Mouse (Mus musculus) retina, postnatal 7 days (tissue): ENCODE measurements around the gene Gsn.

ENCODE experiments used
- DNase-seq: peaks from one replicate; pipeline ENCODE4 v3.0.0-alpha.2; 2012; ENCODE audit warnings: low read depth, low spot score

Gsn gene

DNA sequence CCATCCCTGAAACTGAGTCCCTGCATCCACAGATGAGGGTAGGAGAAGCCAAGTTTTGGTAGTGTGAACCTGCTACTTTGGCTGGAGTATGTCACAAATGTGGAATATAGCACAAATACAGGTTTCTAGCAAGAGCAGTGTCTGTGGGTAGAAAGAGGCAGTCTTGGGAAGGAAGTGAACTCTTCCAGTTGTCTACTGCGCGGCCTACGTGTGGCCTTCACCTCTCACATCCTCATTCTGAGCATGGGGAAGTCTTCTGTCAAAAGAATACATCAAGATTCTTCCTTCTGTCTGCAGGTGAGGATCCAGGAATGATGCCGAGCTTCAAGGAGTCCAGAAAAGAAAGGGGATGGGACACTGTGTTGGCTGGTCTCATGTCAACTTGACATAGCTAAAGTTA lies 2.4 kb upstream of the Gsn start:
- no peak for DNase-seq

DNA sequence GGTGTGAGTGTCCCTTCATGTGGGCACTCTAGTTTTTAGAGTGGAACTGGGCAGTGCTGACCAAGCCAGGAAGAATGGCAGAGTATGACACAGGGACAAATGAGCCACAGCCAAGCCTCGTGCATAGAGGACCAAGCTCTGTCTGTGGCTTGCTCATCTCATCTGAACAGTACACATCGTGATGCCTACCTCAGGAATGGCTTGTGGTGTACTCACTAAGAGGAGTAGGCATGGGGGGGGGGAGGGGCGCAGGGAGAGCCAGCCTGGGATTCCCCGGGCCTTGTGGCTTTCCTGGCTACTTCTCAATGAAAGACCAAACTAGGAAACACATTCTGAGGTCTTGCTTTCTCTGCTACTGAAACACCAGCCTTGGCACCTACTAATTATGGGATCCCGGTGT lies 1.2 kb upstream of the Gsn start:
- DNase-seq, result no peak

DNA sequence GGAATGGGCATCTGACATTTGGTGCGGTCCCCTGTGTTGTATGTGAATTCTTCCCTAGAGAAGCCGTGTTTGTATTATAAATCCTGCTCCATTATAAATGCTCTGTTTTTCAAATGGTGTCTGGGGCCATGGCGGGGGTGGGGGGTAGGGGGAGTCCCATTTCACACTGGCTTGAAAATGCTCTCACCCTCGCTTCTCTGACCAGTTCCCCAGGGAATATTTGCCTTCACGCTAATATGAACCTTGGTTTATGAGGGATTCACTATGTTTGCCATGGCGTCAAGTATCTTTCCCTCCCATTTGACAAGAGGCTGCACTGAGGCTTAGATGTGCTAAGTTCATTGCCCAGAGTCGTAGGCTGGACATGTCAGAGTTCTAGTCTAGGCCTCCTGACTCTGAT lies 718 bp upstream of the Gsn start:
- DNase-seq, result no peak

DNA sequence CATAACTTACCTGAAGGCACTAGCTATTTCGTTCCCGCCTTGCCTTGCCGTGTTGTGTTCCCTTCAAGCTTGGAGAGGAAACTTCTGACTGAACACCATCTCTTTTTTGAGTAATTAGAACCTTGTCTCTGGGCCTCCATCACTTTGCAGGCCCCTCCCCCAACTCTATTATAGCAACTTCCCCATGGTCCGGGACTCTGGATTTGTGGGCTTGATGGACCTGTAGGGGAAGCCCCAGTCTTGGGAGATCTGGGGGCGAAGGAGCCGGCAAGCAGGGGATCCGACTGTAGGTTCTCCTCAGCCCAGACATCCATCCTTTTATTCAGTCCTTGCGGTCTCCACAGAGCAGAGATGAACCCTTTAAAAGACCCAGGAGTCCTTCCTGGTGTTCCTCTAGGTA lies 752 bp downstream of the Gsn start:
- DNase-seq, result no peak

DNA sequence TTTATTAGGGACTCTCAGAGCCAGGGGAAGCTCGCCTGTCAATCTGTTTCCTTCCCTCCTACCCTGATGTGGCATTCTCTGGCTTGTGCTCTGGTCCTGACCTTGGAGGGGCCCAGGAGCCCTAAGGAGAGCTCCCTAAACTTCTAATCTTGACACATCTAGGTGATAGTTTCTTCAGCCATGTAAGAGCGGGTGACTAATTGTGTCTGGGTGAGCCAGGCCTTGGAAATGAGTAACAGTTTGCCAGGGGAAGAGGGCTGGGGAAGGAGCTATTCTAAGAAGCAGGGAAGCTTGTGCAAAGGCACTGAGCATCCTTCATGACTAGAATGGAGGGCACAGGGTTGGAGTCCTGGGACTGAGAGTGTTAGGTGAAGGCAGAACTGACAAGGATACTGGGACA lies 1.7 kb downstream of the Gsn start:
- DNase-seq, result no peak

DNA sequence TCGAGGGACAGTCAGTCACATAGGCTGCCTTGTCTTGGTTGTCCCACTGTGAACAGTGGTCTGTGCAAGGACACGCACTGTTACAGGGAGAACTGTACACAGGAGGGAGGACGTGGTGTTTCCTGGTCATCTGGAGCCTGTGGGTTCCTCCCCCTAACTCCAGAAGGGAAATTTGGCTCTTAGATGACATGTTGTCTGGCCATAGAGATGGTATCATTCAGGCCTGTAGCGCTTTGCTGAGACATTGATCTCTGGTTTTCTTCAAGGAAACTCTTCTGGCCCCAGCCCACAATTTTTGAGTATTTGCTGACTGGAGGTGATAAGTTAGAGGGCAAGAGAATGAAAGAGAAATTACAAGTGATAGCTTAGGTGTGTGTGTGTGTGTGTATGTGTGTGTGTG lies 2.4 kb downstream of the Gsn start:
- DNase-seq, result no peak

DNA sequence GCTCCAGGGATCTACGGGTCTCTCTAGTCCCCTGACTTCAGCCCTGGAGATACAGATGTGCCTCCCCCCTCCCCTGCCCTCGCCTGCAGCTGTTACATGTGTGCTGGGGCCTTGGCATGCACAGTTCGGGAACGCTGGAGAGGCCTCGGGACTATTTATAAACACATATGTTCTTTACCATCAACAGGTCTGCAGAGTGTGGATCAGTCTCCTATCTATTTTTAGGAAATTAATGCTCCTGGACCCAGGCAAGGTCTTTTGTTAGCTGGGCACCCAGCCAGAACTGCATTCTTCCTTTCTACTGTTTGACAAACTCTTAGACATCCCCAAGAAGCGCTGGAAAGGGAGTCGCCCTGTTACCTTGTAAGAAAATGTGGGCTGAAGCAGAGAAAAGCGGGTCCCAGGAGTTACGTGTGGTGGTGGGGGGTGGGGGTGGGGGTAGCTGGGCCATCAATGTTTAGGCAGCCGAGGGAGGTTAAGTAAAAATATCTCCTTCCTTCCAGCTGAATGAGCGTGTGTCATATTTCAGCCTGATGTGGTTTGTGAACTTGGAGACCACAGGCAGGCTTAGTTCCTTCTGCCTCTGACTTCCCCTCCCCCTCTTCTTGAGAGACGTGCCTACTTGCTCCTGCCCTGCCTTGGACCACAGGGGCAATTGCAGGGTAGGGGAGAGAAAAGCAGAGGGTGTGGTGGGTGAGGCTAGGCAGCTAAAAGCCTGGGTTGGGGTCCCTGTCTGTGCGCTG lies 3.3 kb downstream of the Gsn start:
- no peak for DNase-seq

DNA sequence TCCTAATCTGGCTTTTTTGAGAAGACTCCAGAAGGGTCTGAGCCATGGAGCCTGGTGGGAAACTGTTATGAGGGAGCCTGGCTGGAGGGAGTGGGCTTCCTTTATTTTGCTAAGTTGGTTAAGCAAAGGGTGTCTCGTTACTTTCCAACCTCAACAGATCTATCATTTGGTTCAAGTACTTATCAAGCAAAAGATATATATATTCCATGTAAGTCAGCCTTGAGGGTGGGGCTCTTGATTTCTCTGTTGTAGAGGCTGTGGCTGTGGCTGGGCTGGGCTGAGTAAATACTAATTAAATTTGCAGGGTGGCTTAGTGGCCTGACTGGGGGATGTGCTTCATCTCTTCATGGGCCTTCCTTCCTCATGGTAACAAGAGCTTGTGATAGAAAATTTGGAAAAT lies 4.1 kb downstream of the Gsn start:
- no peak for DNase-seq

DNA sequence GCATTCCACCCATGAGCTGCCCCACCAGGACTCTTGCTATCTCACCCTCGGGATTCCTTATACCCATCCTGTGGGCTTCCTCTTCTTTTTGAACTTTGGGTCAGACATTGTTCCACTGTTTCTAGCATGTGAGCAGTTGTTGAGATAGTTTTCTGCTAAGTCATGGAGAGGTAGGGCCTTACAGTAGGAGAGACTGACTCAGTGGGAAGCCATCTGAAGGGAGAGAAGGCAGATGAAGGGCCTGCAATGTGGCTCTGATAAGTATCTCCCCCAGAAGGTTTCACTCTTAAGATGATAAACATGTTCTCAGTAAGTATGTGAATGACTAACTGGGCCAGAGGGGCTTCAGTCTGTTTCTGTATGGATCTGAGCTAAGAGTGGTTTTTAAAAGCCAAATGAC lies 7.9 kb downstream of the Gsn start:
- DNase-seq, result no peak

DNA sequence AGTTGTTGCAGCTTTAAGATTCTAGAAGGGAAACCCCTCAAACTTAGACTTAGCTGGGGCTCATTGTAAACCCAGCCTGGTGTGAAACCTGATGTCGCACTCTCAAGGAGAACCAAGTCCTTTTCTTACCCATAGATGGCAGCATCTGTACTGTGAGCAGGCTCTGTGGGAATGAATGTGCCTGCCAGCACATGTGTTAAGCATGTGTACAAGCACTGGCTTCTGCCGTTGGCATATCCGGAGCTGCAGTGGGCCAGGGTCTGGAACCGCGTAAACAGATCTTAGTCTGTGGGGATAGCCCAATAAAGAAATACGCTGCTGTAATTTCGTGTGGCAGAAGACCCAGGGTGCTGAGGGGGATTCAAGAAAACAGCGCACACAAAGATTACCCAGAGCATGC lies 9.1 kb downstream of the Gsn start:
- no peak for DNase-seq

DNA sequence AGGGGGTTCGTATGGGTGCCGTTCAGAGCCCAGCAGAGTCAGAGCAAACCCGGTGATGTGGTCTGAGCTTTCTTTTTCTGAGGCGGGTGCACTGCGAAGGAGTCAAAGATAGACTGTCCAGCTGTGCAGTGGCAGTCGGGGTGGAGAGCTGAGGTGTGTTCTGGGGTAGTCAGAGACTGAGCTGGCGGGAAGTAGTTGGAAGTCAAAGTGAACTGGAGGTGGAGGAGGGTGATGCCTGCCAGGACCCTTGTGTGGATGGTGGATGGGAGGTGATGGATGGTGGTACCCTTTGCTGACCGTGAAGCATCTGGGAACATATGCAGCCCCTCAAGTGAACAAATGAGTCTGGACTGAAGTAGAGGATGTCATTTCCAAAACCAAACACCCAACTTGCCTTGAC lies 9.6 kb downstream of the Gsn start:
- no peak for DNase-seq

DNA sequence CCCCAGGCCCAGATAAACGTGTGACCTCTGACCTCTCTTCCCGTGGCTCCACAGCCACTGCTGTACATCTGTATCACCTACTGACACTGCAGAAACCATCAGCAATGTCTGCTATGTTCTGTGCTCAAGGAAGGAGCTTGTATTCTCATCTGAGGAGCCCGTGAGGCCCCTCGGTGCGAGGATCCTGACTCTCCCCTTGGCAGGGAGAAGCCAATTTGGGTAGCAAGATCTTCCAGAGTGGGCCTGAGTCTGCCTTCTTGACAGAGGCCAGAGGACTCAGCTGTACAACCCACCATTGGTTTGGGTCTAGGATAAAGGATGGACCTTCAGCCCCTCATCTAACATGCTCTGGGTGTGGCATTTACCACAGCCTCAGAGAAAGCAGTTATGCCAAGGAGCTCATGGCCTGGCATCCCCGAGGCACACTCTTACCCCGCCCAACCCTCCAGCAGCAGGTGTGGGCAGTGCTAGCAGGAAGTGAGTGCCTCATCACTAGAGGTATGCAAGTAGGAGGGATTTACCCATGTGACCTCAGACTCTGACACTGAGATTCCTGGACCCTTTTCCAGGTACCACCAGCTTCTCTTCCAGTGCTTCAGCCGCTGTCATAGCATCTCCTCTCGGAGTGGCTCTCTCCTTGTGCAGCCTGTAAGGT lies 10.2 kb downstream of the Gsn start:
- DNase-seq, result no peak

DNA sequence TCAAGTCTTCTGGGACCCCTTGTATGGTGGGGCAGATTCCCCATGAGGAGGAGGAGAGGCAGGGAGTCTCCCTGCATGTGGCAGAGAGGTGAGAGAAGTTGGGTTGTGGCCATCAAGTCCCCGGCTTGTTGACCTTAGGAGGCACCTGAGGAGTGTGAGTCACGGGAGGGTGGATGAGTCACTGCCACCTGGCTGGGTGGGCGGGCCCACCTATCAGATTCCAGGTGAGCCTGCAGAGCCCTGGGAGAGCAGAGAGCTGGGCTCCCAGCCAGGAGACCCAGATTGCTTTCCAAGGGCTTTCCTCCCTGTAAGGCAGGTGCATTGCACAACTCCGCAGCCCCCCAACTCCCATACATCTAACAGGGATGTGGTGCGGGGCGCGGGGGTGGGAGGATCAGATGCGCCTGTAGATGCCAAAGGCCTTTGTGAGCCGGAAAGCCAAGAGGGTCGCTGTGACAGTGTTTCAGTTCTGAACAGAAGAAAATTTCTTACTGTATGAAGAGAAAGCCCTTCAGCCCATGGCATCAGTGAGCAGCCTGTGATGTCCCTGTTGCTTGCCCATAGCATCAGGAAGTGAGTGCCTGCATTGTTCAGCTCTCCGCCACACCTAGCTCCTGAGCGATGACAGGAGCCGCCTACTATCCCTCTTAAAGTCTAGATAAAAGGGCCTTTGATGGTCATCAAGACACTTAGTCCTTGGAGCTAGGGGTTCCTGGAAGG lies 11.1 kb downstream of the Gsn start:
- no peak for DNase-seq

DNA sequence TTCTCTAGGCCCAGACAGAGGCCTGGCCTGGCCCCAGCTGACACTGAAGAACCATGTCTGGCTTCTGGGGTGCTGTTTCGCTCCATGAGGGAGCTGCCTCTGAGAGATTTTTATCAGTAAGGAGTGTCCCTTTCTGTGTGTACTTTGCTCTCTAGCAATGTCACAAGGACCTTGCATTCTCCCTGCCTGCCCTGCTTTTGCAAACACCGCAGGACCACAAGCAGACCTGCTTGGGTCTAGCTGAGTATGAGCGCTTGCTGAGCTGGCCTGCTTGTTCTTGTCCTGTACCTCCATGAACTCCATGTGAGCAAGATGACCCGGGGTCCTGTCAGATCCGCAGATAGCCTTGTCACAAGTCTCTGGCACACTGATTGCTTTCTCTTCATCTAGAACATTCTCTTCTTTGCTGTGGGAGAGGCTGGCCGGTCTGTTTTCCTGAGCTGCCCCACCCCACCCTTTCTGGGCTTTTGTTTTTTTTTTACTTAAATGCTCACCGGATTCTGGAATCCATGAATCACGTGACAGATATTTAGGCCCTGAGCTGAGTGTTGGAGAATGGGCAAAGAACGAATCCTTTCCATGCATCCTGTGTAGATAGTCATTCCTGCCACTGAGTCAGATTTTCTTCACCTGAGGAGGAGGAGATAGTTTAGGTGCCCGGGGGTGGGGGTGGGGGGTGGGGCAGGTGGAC lies 11.8 kb downstream of the Gsn start:
- no peak for DNase-seq

DNA sequence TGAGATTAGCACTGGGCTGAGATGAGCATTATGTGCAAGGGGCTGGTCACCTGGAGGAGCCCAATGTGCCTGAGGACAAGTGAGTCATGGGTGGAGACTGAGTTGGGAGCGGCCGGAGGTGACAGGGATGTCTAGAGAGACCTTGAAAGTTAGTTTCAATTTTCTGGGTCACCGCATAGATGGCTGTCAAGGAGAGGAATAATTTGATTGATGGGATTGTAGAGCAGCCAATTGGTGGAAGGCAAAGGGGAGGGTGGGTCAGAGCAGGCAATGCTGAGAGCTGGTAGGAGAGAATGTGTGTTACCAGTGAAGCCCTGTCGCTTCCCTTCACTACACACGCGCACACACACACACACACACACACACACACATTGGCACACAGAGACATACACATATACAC lies 13.0 kb downstream of the Gsn start:
- DNase-seq, result no peak

DNA sequence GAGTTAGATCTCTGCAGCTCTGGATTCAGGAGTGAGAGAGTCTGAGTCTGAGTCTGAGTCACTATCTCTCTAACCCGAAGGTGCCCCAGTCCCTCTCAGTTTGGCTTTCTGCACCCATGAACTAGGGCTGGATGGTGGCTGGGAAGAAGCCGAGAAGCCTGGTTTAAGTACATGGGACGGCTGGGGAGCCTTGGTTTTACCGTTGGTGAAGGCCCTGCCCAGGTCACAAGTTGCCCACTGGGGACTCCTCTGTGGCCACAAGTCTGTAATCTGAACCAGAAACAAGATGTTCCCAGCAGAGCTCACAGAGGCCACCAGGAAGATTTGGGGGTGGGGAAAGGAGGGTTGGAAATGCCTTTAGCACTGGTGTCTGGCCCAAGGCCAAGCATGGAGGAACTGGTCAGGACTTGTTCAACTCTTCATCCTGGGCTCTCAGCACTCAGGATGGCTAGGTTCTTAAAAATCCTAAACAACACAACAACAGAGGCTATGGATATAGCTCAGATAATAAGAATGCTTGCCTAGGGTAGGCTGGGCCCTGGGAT lies 13.6 kb downstream of the Gsn start:
- DNase-seq, result no peak

DNA sequence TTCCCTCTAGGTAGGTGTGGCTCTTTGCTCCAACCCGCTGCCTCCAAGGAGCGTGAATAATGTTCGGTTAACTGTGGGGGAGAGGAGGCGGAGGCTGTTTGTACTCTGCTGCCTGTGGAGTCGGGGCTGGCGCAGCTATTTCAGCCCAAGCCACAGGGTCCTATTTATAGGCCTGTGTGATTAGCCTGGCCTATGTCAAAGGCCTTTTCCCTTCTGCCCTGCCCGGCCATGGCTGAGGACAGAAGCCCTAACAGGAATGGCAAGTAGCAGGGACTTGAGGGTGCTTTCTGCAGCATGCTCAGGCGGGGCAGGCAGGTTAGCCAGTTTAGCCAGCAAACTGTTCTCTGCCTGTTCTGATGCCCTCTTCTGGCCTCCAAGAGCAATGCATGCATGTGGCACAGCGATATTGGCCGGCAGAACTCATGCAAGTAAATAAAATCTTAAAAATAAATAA lies 14.4 kb downstream of the Gsn start:
- no peak for DNase-seq

DNA sequence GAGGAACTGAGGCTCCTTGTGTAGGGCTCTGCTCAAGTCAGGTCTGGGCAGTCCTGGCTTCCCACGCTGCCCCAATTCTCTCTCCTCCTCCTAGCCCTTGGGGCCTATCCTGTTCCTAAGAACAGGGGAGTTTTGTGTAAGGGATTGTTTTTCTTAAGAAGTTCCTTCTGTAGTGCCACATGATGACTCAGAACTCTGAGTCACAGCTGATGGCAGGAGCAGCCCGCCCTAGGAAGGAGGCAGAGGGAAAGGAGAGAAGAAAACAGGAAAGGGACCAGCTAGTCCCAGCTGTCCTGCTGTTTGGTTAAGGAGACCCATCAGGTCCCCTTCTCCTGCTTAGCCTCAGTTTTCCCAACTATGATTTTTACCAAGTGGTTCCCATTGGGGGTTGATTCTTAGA lies 15.6 kb downstream of the Gsn start:
- DNase-seq, result no peak

DNA sequence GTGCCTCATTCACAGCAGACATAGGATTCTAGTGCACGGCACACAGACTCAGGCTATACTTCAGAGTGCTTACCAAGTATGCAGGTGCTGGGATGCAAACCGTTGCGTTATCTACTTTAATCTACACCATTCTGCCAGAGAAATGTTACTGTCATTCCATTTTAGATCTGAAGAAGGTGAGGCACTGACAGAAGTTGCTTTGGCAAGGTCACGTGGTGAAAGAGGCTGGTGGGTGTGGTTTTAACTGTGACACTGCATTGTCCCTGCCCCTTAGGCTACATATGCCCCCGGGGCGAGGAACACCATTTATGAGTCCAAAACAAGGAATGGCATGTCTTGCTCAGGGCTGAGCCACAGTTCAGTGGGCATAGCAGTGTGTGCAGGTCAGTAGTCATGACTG lies 16.7 kb downstream of the Gsn start:
- DNase-seq, result no peak

DNA sequence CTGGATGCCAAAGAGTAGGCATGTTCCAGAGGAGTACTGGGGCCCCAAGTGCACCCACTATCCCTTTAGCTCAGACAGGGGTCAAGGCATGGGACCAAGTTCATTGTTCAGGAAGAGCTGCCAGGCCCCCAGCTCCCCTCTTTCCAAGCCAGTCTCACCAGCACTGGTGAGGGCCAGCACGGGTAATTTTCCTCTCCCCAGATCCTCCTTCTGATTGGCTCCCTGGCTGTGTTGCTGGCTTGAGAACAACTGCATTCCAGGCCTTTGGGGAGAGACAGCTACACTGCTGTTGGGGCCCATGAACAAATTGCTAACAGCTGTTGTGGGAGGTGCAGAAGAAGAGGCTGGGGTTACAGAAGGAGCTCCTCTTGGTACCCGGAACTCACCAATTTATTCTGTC lies 17.4 kb downstream of the Gsn start:
- no peak for DNase-seq

DNA sequence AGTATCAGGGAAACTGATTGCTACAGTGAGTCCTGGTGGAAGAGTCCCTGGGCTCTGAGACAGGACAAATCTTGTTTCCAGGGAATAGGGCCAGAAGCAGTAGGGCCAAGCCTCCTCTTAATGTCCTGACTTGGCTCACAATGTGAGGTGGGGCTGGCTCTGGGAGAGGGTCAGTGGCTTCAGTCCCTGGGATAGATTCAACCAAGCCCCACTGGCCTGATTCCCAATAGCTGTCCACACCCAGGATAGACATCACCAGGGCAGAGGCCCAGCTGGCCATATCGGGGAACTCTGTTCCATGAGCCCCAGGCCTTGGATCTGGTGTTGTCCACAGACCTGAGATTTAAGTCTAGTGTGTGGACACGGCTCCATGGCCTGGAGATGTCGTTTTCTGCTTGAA lies 21.5 kb downstream of the Gsn start:
- no peak for DNase-seq
